Mouse (Mus musculus): ENCODE measurements around the gene Ptprd. TPM values are rescaled to one million over a fixed set of nuclear protein-coding genes. Genes with fewer than 3 reads are reported as not detected.
"Not testable (repeated sequence)": the region's sequence is repeated elsewhere in the genome, so short reads cannot be mapped to it uniquely, and the experiment has no call there.

Gene Ptprd
- total RNA-seq, 4 experiments from 2014 or later = 5.5 to 10.7 (median 7.3) TPM

- DNase-seq (ENCODE audit: low spot score) = peak; percentile 4
Measured at GRCm38 (mm10) chr4:76450351-76451018, 1761.3 kb downstream of the Ptprd start.

GRCm38 (mm10) chr4:76449466-76450350, 1762.1 kb downstream of the Ptprd start:
- DNase-seq (ENCODE audit: low spot score) = peak; percentile 9

- DNase-seq (ENCODE audit: low spot score) = no peak
Measured at GRCm38 (mm10) chr4:76448678-76449465, 1762.9 kb downstream of the Ptprd start.

GRCm38 (mm10) chr4:76447396-76447795, 1764.4 kb downstream of the Ptprd start:
- DNase-seq (ENCODE audit: low spot score) = no peak

GRCm38 (mm10) chr4:76444778-76445177, 1767.0 kb downstream of the Ptprd start:
- DNase-seq (ENCODE audit: low spot score) = no peak

GRCm38 (mm10) chr4:76443553-76443952, 1768.2 kb downstream of the Ptprd start:
- DNase-seq (ENCODE audit: low spot score) = no peak

GRCm38 (mm10) chr4:76440791-76441364, 1770.9 kb downstream of the Ptprd start:
- DNase-seq (ENCODE audit: low spot score) = no peak

GRCm38 (mm10) chr4:76438496-76439079, 1773.2 kb downstream of the Ptprd start:
- no peak for DNase-seq (ENCODE audit: low spot score)

GRCm38 (mm10) chr4:76438068-76438467, 1773.7 kb downstream of the Ptprd start:
- no peak for DNase-seq (ENCODE audit: low spot score)

- DNase-seq (ENCODE audit: low spot score) = no peak
Measured at GRCm38 (mm10) chr4:76435920-76436319, 1775.8 kb downstream of the Ptprd start.

GRCm38 (mm10) chr4:76429769-76430168, 1782.0 kb downstream of the Ptprd start:
- no peak for DNase-seq (ENCODE audit: low spot score)

- not testable (repeated sequence) for DNase-seq (ENCODE audit: low spot score)
Measured at GRCm38 (mm10) chr4:76427036-76427435, 1784.7 kb downstream of the Ptprd start.

- no peak for DNase-seq (ENCODE audit: low spot score)
Measured at GRCm38 (mm10) chr4:76425230-76425575, 1786.6 kb downstream of the Ptprd start.

GRCm38 (mm10) chr4:76424324-76425229, 1787.2 kb downstream of the Ptprd start:
- peak; percentile 22 for DNase-seq (ENCODE audit: low spot score)

GRCm38 (mm10) chr4:76422113-76422512, 1789.6 kb downstream of the Ptprd start:
- no peak for DNase-seq (ENCODE audit: low spot score)

- DNase-seq (ENCODE audit: low spot score) = no peak
Measured at GRCm38 (mm10) chr4:76419641-76420040, 1792.1 kb downstream of the Ptprd start.

GRCm38 (mm10) chr4:76417676-76418075, 1794.1 kb downstream of the Ptprd start:
- no peak for DNase-seq (ENCODE audit: low spot score)

- DNase-seq (ENCODE audit: low spot score) = no peak
Measured at GRCm38 (mm10) chr4:76415624-76416023, 1796.1 kb downstream of the Ptprd start.

GRCm38 (mm10) chr4:76414591-76414990, 1797.2 kb downstream of the Ptprd start:
- no peak for DNase-seq (ENCODE audit: low spot score)

- no peak for DNase-seq (ENCODE audit: low spot score)
Measured at GRCm38 (mm10) chr4:76410053-76410452, 1801.7 kb downstream of the Ptprd start.
